Mouse (Mus musculus) right cerebral cortex, postnatal 14 days (tissue): ENCODE measurements around the gene Lepr.

Experiments
- DNase-seq: peaks from one replicate; pipeline ENCODE4 v3.0.0; 2022

Lepr gene

DNA sequence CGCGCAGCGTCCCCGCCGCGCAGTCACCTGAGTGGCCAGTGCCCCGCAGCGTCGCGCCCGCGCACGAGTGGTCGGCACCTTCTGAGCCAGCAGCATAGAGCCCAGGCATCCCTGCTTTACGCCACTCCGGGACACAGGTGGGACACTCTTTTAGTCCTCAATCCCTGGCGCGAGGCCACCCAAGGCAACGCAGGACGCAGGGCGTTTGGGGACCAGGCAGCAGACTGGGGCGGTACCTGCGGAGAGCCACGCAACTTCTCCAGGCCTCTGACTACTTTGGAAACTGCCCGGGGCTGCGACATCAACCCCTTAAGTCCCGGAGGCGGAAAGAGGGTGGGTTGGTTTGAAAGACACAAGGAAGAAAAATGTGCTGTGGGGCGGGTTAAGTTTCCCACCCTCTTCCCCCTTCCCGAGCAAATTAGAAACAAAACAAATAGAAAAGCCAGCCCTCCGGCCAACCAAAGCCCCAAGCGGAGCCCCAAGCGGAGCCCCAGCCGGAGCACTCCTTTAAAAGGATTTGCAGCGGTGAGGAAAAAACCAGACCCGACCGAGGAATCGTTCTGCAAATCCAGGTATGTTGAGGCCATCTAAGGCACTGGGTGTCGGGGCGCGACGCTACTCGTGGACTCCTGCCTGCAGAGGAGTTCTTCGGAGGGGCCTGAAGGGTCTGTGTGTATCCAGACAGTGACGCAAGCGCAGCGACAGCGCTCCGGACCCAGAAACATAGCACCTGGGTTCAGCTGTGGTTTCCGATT, at the start of gene Lepr:
Gene Lepr (plus strand): TSS at position 38 of the 755 bp plus-strand sequence.
- peak; percentile 10 for DNase-seq

DNA sequence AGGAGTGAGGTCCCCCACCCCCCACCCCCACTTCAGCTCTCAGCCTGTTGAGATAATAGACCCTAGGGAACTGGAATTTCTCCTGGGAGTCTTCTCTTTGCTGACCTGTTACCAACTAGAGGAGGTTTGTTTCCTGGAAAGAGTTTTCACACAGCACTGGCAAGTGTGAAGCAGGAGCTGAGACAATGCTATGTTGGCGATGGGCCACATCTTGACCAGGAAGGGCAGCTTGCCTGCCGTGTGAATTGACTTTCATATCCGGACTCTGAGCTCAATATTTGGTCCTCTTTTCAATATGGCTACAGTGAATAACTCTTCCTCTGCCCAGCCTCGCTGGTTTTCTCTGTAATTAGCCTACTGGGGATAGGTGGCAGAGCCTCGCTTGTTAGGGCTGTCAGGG, 48.0 kb upstream of the Lepr start:
- DNase-seq: no peak

DNA sequence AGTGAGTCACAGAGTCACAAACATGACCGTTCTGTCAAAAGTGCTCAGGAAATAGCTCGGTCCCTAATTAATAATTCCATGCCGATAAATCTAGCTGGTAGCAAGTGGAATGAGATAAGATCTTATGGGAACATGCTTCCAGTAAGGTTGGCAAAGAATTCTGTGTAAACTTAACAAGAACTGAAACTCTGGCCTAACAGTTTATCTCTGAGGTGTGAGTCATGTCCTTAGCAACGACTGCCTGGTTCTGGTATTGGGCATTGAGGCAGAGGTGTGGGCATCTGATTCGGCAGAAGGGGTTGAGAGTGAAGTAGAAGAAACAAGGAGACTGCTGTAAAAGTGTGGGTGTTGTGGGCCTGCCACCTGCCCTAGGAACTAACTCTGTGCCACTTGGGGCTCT, 47.4 kb upstream of the Lepr start:
- no peak for DNase-seq

DNA sequence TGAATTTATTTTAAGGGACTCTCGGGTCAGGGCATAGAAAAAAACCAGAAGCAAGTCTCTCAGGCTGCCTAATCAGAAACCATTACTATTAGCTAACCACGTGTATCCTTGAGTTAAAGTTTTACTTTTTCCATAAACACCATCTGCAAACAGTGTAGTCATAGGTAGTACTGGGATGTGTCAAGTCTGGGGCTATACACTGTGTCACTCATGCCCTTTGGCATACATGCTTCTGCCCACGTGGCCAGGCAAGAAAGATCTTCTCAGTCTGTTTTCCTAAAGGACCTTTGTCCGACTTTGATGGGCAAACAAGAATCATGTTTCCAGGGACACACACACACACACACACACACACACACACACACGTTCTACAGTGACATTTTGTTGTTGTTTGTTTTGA, 42.4 kb upstream of the Lepr start:
- DNase-seq: no peak

DNA sequence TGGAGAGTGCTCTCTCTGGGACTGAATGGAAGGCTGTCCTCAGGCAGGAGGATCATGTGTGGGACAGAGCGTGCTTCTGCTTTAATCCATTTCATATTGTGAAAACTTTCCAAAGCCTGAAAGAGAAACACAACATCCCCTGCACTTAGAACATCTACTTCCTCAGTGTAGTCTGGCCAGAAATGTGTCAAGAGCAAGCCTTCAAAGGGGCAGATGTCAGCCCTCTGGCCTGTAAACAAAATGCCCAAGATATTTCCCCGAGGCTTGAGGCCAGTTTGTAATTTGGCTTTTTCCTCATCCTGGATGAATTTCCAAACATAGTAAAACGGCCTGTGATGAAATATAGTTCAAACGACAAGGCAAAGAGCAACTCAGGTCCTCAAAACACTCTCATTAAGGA, 41.5 kb upstream of the Lepr start:
- DNase-seq: no peak

DNA sequence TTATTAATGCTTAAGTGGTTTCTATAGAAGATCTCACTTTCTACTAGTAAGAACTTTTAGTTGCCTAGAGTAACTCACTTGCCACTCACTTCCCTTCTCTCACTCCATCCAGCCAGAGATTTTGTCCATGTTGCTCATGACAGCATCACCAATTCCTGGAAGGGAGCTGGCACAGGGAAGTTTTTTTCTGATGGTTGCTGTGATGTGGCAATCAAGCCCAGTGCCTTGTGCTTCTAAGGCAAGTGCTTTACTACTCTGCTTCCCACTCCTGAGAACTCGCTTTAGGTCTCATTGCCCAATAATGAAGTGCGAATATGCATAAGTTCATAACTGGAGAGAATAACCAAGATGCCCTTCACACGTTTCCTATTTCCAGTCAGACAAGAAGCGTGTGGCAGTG, 34.6 kb upstream of the Lepr start:
- DNase-seq: no peak

DNA sequence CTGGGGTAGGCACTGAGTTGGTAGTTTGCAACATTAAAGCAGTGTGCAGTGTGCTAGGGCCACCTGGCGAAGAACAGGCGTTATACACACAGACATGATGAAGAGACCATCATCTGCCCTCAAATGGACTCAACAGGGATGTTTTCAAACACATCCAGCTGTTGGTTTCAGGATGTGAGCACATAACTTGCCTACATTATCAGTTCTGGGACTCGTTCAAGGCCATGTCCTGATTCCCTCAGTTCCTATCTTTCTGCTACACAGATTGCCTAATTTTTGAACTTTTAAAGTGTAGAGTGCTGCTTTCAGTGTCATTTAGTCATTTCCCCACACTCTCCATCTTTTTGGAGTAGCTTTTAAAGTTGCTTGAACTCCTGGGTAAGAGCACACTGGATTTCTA, 34.1 kb upstream of the Lepr start:
- DNase-seq: no peak

DNA sequence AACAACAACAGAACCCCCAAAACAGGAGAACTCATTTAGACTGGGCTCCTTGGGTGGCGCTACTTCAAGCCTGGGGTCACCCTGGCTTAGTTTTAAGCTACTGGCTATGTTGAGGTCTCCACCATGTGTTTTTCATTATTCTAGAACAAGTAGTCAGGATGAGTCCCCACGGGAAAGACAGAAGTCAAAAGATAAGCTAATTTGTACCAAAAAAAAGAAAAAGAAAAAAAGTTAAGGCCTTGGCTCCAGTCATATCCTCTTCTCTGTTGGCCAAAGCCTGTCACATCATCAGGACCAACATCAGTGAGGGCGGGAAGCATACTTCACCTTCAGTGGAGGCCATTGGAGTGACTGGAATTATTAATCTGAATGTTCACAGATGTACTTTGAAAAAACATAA, 32.4 kb upstream of the Lepr start:
- no peak for DNase-seq

DNA sequence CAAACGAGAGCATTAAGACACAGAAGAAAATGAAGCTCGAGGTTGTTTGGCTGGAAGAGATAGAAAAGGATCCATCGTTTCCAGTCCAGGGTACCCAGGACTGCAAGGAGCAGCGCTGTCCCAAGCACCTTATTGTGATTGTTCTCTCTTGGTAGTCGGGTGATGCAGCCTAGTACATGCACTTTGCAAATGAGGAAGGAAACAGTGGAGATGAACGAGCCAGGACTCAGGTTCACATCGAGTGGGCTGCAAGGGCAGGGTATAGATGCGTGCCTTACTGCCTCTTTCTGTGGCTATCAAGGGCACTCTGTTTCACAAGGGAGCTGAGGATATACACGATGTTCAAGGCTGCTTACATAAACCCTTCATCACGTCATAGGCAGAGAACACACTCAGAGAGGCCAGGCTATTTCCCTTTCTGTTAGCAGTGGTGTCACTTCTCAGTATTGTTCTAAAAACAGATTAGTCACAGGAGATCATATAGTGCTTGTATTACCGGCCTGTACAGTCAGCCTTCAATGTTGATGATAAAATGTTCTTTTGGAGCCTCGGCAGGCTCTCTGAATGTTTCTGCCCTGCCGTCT, 30.9 kb upstream of the Lepr start:
- no peak for DNase-seq

DNA sequence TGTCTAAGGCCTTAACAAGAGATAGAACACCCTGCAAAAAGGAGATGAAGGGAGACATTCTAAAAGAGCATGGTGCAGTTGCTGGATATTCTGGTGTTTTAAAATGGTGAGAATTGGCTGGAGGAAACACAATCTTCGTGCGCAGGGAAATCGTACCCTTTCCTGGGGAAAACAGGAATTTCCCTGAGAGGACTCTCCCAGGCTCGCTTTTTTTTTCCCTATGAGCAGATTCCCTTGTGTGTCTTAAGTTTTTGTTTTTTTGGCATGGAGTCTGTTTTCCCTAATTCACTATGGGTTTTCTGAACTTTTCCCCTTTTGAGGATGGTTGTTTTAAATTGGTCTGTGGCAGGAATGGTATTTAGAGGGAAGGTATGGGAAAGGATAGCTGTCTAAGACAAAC, 28.0 kb upstream of the Lepr start:
- no peak for DNase-seq

DNA sequence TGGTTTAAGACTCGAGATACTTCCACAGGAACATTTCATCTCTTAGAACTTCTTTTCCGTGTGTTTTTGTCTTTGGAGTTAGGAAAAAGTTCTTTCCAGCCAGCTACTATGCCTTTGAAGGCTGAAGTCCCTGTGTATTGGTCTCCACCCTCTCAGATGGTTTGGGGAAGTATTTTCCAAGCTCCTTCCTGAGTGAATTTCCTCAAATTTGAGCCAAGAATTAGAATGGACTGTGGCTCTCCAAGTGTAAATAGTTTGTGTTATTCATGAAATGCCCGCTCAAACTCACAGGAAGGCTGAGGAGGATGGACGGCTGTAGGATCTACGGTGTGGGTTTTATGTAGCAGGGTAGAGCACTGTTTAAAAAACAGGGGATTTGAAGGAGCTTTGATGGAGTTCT, 27.6 kb upstream of the Lepr start:
- no peak for DNase-seq

DNA sequence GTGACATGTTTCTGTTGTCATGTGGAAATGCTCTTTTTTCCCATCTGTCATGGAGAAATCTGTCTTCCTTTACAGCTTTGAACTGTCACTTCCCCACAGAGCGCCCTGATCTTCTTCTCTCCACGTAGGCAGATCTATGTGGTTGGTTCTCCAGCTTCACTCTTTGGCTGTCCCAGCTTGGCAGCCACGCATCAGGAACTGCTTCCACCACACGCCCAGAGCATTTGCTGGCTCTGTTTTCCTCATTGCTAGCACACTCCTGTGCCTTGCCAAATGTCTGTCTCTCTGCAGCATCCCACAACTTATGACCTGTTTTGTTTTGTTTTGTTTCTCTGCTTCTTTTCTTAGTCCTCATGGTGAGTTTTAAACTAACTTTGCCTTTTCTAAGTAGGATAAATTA, 24.3 kb upstream of the Lepr start:
- no peak for DNase-seq

DNA sequence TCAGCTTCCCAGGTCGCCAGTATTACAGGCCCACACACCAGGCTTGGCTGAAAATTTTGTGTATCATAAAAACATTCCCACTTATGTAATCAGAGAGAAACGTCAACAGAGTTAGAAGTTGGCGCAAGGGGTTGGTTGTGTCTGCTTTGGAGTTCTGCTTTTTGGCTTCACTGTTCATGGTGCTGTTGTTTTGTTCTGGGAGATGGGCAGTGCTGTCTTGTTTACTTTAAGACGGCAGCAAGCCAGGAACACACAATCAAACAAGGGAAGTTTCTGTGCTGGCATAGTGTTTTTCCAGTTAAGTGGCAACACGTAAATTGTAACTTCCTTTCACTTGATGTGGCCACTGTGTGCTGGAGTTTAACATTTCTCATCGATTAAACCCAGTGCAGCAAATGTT, 22.7 kb upstream of the Lepr start:
- DNase-seq: no peak

DNA sequence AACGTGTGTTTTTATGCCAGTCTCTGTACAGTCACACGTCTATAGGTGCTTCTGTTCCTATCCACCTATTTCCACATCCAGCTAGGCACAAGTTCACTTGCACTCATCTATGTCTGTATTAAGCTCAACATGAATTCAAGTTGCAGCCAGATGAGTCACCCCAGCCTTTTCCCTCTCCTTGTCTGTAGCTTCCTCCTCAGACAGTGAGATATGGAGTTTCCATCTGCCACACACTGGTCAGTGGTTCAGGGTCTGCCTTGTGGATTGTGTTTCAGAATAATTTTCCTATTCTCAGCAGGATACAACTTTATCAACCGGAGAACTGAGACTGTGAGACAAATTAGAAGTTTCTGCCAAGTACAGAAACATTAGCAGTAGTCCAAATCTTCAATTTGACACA, 20.0 kb upstream of the Lepr start:
- DNase-seq: no peak

DNA sequence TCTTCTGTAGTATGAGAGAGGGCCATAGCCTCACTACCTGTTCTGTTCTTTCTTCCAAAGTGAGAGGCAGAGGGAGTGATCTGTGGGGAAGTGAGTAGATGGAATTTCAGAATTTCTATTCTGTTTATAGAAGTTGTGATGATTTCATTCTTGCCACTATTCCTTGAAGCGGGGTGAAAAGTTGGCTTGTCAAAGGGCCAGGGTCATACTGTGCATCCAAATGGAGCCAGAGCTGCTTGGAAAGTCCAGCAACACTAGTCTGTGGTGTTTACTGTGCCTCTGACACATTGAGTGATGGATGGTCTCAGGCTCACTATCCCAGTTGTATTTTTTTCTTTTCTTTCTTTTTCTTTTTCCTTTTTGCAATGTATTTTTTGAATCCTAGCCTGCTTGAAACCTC, 17.8 kb upstream of the Lepr start:
- no peak for DNase-seq

DNA sequence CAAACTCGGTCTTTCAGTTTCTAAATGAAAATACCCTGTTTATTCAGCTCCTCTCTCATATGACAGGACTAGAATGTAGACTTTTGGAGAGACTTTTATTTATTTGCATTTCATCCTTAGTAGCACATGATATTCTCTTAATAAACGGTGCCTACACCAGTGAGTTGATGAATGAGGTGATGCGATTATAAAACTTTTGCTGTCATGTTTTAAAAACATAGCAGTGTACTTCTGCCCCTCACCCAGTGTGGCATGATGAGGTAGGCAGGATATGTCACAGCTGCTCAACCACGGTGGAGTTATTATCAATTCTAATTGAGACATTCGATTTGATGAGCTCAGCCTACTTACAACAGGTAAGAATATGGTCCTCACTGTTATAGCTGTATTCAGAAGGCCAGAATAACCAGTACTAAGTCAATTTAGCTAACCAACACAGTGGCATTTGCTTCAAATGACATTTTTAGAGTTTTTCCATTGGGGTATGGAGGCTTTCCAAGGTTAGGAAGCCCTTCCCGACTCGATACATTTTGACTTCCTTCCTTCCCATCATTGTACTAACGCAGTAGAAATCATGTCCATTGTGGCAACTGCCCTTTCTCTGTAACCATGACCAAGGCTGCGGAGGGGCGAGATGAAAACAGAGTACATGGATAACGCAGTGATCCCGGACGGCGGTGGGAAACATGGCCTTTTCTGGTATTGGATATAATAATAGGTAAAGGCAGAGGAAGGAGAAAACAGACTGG, 16.1 kb upstream of the Lepr start:
- DNase-seq: no peak

DNA sequence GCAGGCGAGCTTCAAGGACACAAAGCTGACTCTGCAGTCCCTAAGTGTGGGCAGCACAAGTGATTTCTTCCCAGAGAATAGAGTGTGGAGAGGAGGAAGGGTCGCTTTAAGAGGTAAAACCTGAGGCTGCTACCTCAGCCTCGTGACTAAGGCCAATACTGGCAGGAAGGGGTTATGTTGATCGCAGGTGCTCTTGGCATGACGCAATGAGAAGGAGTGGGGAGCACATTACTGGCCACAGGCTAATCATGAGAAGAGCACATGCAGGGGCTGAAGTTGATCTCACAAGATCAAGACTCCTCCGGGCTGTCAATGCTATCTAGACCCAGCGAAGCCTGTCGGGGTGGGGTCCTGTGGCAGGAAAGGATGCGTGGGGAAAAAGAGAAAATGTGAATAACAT, 11.9 kb upstream of the Lepr start:
- DNase-seq: no peak

DNA sequence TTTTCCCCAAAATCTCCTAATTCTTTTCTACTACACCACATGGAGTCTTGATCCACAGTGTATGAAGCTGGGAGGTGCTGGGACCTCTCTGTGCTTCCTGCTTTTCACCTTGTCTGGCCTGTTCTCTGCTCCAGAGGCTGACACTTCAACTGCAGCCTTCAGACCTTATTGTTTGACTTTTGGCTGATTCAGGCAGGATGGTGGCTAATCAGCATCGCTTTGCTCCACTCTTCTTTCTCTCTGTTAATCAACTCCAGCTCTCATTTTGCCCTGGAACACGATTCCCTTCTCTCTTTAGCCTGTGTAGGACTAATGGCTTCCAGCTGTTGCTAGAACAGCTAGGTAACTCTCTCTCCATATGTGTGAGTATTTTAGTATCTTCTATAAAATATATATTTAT, 10.0 kb upstream of the Lepr start:
- no peak for DNase-seq

DNA sequence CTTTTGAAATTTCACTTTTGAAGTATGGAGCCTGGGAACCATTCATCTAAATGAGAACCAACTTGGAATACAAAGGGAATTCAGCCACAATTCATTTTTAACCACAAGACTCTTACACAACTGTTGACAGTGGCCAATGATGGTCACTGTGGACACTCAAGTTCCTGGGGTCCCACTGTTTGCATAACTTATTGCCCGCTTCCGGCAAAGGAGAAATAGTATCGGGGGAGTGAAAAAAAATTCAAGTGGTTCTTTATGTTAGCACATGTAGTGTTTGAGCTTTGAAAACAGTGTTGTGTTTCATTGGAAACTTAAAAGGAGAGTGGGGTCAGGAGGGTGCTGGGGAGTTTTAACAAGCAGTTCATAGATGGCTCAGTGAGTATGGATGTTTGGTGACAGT, 9.3 kb upstream of the Lepr start:
- no peak for DNase-seq

DNA sequence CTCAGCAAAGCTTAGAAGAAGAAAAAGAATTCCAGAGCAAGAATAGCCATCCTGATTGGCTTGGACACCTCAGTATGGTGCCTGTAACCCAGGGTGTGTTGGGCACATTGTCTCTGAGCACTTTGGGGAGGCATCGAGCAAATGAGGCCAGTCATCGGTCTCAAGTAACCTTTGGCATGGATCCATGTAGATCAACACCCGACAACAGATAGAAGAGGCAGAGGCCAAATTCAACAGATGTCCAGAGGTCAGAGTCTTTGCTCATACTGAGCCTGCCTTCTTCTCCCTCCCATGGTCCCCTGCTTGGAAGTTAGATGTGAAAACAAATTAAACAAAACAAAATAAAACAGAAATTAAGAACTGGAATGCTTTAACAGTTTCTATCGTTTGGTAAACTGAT, 6.8 kb upstream of the Lepr start:
- DNase-seq: no peak

DNA sequence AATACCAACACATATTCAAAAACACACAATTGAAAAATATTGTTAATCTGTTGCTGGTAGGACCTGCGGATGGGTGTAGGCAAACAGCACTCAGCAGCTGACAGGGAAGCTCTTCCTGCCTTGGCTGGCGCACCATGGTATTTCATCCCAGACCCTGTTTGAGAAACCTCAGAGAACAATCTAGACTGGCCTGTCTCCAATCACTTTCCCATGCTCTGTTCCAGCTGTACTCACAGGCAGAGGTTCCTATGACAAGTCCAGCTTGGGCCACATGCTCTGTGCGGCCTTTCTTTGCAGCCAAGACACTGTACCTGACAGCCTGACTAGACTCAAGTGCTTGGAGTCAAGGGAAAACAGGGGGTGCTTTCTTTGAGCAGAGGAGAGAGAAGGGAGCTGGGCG, 6.1 kb upstream of the Lepr start:
- DNase-seq: no peak

DNA sequence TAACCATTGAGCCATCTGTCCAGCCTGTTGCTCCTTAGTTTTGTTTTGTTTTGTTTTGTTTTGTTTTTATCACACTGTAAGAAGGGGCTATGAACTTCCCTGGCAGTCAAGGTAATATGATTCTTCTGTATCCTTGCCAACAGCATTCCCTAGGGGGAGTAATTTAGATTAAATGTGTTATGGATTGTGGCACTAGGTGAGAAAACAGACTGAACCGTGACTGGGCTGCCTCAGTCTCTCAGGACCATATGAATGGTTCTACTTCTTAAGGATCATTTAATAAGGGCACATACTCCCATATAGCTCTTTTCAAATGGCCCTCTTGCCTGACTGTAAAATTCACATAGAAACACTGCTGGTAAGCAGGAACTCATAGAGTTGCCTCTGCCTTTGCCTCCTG, 4.6 kb upstream of the Lepr start:
- DNase-seq: no peak

DNA sequence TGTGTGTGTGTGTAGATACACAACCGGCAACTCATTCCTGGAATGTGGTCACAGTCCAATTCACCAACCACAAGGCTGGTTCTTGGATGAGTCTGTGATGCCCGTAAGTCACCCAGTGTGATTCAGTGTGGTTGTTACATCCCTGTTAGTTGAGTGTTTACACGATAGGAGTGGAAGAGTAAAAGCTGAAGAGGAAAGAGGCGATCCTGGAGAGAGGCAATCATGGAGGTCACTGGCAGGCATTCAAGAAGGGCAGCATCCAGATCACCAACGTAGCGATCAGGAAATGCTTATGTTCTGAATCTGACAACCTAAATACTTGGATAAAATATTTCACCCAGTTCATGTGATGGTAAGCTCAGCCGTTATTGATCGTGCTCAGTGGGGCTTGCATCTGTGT, 1.9 kb upstream of the Lepr start:
- DNase-seq: no peak

DNA sequence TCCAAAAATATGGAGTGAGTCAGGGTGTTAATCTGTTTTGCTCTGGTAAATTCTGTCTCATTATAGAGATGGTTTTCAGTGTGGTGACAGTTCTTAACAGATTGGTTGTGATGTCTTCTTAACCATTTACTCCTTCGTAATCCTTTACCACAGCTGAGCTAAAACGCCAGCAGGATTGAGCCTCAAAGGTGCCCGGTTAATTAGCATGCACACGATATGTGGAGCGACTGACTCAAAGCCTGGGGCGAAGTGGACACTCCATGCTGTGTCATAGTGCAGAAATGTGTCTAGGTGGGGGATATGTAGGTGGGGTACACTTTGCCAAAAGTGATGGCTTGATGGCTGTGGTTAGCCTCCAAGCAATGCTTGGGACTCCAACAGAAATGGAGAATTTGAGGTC, 1.4 kb upstream of the Lepr start:
- no peak for DNase-seq
